Mouse (Mus musculus) urinary bladder, postnatal 36 days (tissue): Measurements from ENCODE around the gene Gtf2ird2.

Source experiments
- DNase-seq, 2 experiments: peaks; one replicate each; pipeline ENCODE4 v3.0.0; 2022; ENCODE audit warnings: low spot score in 2 of 2, mixed read lengths in 1 of 2

Gene Gtf2ird2

GRCm38 (mm10) chr5:134182735-134183134, 1.1 kb upstream of the Gtf2ird2 start:
- peak in 1 of 2 experiments; percentile 27 for DNase-seq

GRCm38 (mm10) chr5:134183162-134183561, 657 bp upstream of the Gtf2ird2 start:
- DNase-seq = no peak

- no peak for DNase-seq
Measured at GRCm38 (mm10) chr5:134186059-134186458, 2.2 kb downstream of the Gtf2ird2 start.

GRCm38 (mm10) chr5:134186961-134187731, 3.3 kb downstream of the Gtf2ird2 start:
- peak in 1 of 2 experiments; percentile 38 for DNase-seq

GRCm38 (mm10) chr5:134188571-134188970, 4.8 kb downstream of the Gtf2ird2 start:
- DNase-seq = no peak

GRCm38 (mm10) chr5:134193664-134194063, 9.8 kb downstream of the Gtf2ird2 start:
- peak in 1 of 2 experiments; percentile 39 for DNase-seq

GRCm38 (mm10) chr5:134206721-134207120, 22.9 kb downstream of the Gtf2ird2 start:
- DNase-seq = no peak

GRCm38 (mm10) chr5:134209931-134210554, 26.2 kb downstream of the Gtf2ird2 start:
- no peak for DNase-seq

- DNase-seq = no peak
Measured at GRCm38 (mm10) chr5:134214021-134214806, 30.4 kb downstream of the Gtf2ird2 start.

GRCm38 (mm10) chr5:134217900-134218299, 34.1 kb downstream of the Gtf2ird2 start:
- DNase-seq = no peak

- no peak for DNase-seq
Measured at GRCm38 (mm10) chr5:134221278-134221677, 37.5 kb downstream of the Gtf2ird2 start.

- no peak for DNase-seq
Measured at GRCm38 (mm10) chr5:134221708-134222150, 37.9 kb downstream of the Gtf2ird2 start.

GRCm38 (mm10) chr5:134225110-134225901, 41.5 kb downstream of the Gtf2ird2 start:
- DNase-seq = no peak

GRCm38 (mm10) chr5:134226946-134227345, 43.1 kb downstream of the Gtf2ird2 start:
- no peak for DNase-seq

GRCm38 (mm10) chr5:134227574-134228248, 43.9 kb downstream of the Gtf2ird2 start:
- DNase-seq = no peak

- DNase-seq = no peak
Measured at GRCm38 (mm10) chr5:134228249-134228638, 44.4 kb downstream of the Gtf2ird2 start.

- DNase-seq = no peak
Measured at GRCm38 (mm10) chr5:134229391-134229790, 45.6 kb downstream of the Gtf2ird2 start, which contains the start of gene Ncf1. Gene Ncf1 (minus strand): TSS chr5:134229625.

GRCm38 (mm10) chr5:134231376-134231775, 47.6 kb downstream of the Gtf2ird2 start:
- DNase-seq = peak in 1 of 2 experiments; percentile 31

- DNase-seq = peak in 1 of 2 experiments; percentile 42
Measured at GRCm38 (mm10) chr5:134232111-134232510, 48.3 kb downstream of the Gtf2ird2 start.

- DNase-seq = peak in 1 of 2 experiments; percentile 58
Measured at GRCm38 (mm10) chr5:134232568-134232967, 48.7 kb downstream of the Gtf2ird2 start.

GRCm38 (mm10) chr5:134233244-134233651, 49.4 kb downstream of the Gtf2ird2 start:
- no peak for DNase-seq
